Mouse (Mus musculus) brain, adult 2 months (tissue): ENCODE data around the gene Mknk2.
"Not testable (repeated sequence)": the region's sequence is repeated elsewhere in the genome, so short reads cannot be mapped to it uniquely, and the experiment has no call there.

Source experiments
- DNase-seq: peaks from one replicate; pipeline ENCODE4 v3.0.0; 2011; ENCODE audit warnings: low read depth, low spot score

Mknk2 gene

DNA sequence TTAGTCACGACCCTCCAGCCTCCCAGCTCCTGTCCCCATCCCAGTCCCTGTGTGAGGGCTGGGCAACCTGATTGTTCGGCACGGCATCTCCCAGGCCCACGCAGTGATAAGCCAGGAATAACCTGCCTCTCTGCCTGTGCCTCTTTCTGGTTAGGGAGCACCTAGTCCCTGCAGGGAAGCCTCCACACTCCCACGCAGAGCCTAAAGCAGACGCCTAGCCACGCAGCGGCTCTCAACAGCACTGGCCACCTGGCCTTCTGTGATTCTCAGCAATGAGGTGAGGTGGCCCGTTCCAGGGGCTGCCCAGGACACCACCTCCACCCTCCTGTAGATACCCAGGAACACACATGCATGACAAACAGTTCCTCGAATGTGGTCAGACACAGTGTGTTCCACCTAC lies 27.5 kb downstream of the Mknk2 start:
- DNase-seq = peak; percentile 74

GRCm38 (mm10) chr10:80649910-80650309 lies 28.0 kb downstream of the Mknk2 start:
- DNase-seq = not testable (repeated sequence)

GRCm38 (mm10) chr10:80646936-80647335 lies 31.0 kb downstream of the Mknk2 start:
- DNase-seq = no peak

GRCm38 (mm10) chr10:80635345-80635744 lies 42.6 kb downstream of the Mknk2 start:
- DNase-seq = no peak

GRCm38 (mm10) chr10:80628925-80629324 lies 49.0 kb downstream of the Mknk2 start:
- DNase-seq = no peak

DNA sequence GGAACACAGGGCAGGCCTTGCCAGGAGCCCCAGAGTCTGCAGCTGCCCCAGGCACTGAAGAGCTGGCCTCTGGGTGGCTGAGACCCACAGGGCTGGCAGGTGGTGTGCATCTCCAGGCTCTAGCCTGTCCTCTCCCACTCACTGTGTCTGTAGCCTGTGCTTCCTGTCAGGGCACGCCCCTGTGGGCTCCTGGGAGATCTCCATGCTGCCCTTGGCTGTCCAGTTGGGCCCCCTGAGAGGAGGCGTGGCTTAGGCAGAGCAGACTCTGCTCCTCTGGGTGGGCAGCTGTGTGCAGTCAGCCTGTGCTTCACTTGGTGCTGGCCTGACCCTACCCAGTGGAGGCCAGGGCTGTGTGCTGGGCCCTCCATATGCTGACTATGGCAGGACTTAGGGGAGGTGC lies 50.2 kb downstream of the Mknk2 start:
- no peak for DNase-seq

DNA sequence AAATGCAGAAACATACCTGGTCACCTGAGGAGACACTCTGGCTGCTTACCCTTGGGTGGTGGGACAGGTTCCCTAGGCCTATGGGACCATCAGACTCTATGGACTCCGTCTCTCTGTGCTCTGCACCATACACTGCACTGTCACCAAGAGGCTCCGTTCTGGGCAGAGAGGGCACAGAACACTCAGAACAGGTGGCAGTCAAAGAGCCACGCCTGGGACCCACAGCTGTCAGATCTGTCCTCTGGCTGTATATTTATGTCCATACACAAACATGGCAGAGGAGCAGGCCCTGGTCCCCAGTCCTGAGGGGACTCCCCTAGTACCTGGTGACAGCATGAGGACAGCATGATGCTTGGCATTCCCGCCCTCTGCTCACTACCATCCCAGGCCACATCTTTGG lies 52.1 kb downstream of the Mknk2 start:
- DNase-seq = no peak

DNA sequence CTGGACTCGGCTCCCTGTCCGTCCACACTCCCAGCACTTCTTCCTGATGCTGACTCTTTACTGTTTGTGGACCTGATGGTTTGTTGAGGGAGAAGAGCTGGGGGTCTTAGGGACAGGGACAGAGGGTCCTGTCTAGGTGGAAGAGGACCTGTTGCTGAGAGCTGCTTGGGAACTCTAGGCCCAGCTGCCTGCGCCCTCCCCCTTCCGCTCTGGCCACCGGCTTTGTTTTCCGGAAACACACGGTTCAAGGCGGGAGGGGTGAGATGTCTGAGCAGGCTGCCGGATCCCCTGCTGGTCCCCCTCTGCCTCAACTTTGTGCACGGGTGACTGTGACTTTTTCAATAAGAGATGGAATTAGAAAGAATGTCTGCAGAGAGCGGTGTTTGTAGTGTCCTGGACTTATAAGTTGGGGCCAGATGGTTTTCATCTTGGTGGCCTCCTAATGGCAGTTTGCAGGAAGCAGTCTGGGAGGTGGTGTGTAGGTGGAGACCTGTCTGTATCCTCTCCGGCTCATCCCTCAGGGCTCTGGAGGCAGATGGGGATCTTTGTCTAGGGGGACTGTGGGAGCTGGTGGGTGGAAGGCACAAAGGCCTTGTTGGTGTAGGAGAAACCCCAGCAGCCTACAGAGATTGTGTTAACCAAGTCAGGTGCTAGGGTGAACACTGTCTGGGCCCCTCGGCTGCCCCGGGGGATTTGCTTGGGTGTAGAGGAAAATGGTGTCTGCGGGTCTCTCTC lies 54.3 kb downstream of the Mknk2 start:
- DNase-seq = peak; percentile 69

- no peak for DNase-seq
These were observed 55.1 kb downstream of the Mknk2 start, which contains the start of gene Csnk1g2 for GRCm38 (mm10) chr10:80622661-80623456. Csnk1g2 (plus strand) TSS chr10:80622838.

DNA sequence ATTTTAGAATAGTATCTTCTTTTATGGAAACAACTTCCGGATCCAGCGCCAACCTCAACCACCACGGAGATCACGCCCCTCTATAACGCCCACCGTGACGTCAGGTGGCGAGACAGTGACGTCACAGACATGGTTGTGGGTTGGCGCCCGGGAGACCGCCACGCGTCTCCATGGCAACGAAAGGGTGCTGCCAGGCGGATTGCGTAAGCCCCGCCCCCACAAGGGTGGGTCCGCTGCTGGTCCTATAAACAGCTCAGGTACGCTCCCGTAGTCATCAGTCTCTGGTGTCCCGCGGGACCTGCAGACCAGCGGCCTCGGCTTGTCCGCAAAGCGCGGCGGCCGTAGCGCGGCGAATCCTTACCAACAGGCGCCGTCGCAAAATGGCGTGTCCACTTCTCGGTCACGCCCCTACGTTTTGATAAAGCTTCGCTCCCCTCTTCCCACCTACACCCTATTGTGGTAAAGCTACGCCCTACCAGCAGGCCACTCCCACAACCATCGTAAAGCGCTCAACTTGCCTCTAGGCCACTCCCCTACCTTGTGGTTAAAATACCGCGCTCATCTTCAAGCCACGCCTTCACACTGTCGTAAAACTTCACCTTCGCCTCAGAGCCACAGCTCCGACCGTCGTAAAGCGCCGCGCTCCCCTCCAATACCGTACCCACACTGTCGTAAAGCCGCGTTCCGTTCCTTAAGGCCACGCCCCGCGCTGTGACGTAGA lies 55.8 kb downstream of the Mknk2 start:
- peak; percentile 100 for DNase-seq

DNA sequence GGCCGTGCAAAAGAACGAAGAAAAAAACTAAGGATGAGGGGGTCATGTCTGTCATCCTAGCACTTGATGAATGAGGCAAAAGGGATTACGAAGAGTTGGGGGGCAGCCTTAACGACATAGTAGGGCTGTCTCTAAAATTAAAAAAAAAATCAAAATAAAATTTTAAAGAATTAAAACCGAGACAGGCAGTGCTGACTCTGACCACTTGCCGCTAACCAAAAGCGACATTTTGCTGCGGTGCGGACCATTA lies 56.3 kb downstream of the Mknk2 start:
- DNase-seq = no peak

- DNase-seq = no peak
These were observed 56.9 kb downstream of the Mknk2 start for GRCm38 (mm10) chr10:80620796-80621689.

- DNase-seq = no peak
These were observed 57.5 kb downstream of the Mknk2 start for GRCm38 (mm10) chr10:80620365-80620764.

DNA sequence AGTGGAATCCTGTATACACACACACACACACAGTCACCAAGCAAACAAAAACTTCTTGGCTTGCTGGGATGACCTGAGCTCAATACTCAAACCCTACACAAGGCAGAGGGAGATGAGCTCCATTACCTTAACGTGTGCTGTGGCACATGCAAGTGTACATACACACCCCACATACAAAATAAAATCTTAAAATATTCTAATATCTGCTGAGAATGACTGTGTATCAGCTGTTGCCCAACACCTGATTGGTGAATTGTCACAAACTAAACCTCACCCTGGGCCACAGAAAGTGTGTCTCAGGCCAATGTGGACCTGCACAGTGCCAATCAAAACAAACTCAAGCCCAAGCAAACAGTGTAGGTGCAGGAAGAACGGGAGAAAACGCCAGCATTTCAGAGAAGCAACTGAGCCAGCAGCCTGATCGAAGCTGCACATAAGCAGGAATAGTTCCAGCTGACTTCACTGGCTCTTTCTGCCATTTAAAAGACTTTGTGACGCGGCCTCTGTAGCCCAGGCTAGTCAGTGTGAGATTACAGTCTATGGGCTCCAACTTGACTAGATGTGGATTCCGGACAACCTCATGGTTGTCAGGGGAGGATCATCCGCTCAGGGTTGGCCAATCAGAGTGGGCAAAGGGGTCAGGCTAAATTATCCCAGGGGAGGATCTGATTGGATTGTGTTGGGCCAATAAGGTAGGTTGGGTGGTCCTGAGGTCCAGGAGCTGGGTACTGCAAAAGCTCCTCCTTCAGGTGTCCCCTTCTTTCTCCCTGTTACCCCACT lies 58.3 kb downstream of the Mknk2 start:
- DNase-seq = no peak

GRCm38 (mm10) chr10:80618181-80618580 lies 59.7 kb downstream of the Mknk2 start:
- DNase-seq = no peak
